Comparison of ENCODE assay signal across 8 mouse cellular contexts in the genomic region with DNA sequence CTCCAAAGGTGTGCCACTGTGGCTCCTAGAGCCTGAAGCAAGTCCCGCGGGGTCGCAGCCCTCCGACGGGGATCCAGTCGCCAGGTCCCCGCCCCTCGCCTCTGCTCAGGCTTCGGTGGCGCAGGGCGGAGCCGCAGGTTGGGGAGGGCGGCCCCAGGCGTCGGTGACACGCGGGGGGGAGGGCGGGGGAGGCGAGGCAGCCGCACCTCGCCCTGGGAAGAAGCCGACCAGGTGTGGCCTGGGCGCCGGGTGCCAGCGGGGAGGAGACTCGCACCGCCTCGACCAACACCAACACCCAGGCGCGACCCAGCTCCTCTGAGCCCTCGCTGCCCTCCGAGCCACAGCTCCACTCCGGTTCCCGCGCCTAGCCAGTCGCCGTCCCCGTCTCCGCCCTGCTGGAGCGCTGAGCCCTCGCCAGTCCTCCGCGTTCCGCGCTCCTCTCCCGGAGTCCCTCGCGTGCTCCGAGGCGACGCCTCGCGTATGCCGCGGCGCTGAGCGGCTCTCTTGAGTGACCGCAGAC. TPM values are rescaled to one million over a fixed set of nuclear protein-coding genes. Genes with fewer than 3 reads are reported as not detected.
DNase-seq lines count a peak whose midpoint lies in the region; ATAC-seq and TF ChIP-seq lines count a peak whose summit lies in the region.

A gene (plus strand): TSS at position 226 of the 520 bp plus-strand sequence.

- H3K9me3 ChIP-seq in intestine, embryonic 15.5 days: no peaks in the 10 kb centered on the region
- H3K9me3 ChIP-seq in liver, embryonic 15.5 days (replicated peaks): no peaks in the 10 kb centered on the region
- H3K9me3 ChIP-seq in neural tube, embryonic 12.5 days: no peaks in the 10 kb centered on the region

- H3K4me3 ChIP-seq in intestine, embryonic 15.5 days (replicated peaks): peak within 1 kb of the TSS; percentile 55
- H3K4me3 ChIP-seq in liver, embryonic 15.5 days (replicated peaks): peak within 1 kb of the TSS; percentile 54
- peak within 1 kb of the TSS; percentile 35 for H3K4me3 ChIP-seq in neural tube, embryonic 12.5 days

- WGBS in intestine, embryonic 15.5 days: under 1% methylated on average over 57 of the region's 58 CpGs
- WGBS in liver, embryonic 15.5 days (ENCODE audit: insufficient replicate concordance): under 1% methylated on average over 57 of the region's 58 CpGs
- WGBS in neural tube, embryonic 12.5 days: under 1% methylated on average over 58 of the region's 58 CpGs

- no peak for TF ChIP-seq POLR2A in brain, embryonic 14.5 days (IDR thresholded peaks at IDR 0.05; ENCODE audit: borderline replicate concordance, extremely low read depth, insufficient read depth, insufficient read length, poor library complexity, severe bottlenecking)

- DNase-seq in frontal cortex, postnatal 25 days (ENCODE audit: low spot score in 2 of 2): no peak
- DNase-seq in brain, embryonic 14.5 days (ENCODE audit: low read depth): peak; percentile 68
- DNase-seq in thymus, postnatal 36 days: peak; percentile 18 to 39

- peaks cover 14% of the 10 kb centered on the region for H3K4me1 ChIP-seq in intestine, embryonic 15.5 days (replicated peaks)
- H3K4me1 ChIP-seq in liver, embryonic 15.5 days (replicated peaks): peaks cover 11% of the 10 kb centered on the region; the same call in 1 of the 2 replicates
- peaks cover 20% of the 10 kb centered on the region for H3K4me1 ChIP-seq in neural tube, embryonic 12.5 days

- H3K27ac ChIP-seq in intestine, embryonic 15.5 days: peak within 1 kb of the TSS; percentile 84
- H3K27ac ChIP-seq in liver, embryonic 15.5 days (replicated peaks): peak within 1 kb of the TSS; percentile 45
- H3K27ac ChIP-seq in neural tube, embryonic 12.5 days: no peak within 1 kb of the TSS

- peak within 1 kb of the TSS; percentile 89 for H3K4me2 ChIP-seq in intestine, embryonic 15.5 days (replicated peaks)
- peak within 1 kb of the TSS; percentile 62 for H3K4me2 ChIP-seq in liver, embryonic 15.5 days
- peak within 1 kb of the TSS; percentile 75 for H3K4me2 ChIP-seq in neural tube, embryonic 12.5 days (replicated peaks)

- ATAC-seq in frontal cortex, adult (ENCODE audit: low TSS enrichment): peak; percentile 72
- ATAC-seq in granulocyte monocyte progenitor cell, adult 5-6 weeks (replicated peaks; ENCODE audit: poor library complexity, severe bottlenecking): peak; percentile 45
- peak; percentile 87 for ATAC-seq in intestine, embryonic 15.5 days
- peak; percentile 81 for ATAC-seq in liver, embryonic 15.5 days (ENCODE audit: insufficient read depth)
- peak; percentile 76 for ATAC-seq in neural tube, embryonic 12.5 days (ENCODE audit: low FRiP score, low read depth)

- H3K9ac ChIP-seq in intestine, embryonic 15.5 days: peak within 1 kb of the TSS; percentile 68
- H3K9ac ChIP-seq in liver, embryonic 15.5 days: peak within 1 kb of the TSS; percentile 39; the same call in 1 of the 2 replicates
- peak within 1 kb of the TSS; percentile 40; the same call in 1 of the 2 replicates for H3K9ac ChIP-seq in neural tube, embryonic 12.5 days

- no peaks in the 10 kb centered on the region for H3K36me3 ChIP-seq in intestine, embryonic 15.5 days
- no peaks in the 10 kb centered on the region for H3K36me3 ChIP-seq in liver, embryonic 15.5 days (replicated peaks)
- no peaks in the 10 kb centered on the region for H3K36me3 ChIP-seq in neural tube, embryonic 12.5 days

- no peak for TF ChIP-seq CTCF in brain, embryonic 14.5 days (IDR thresholded peaks at IDR 0.05; ENCODE audit: borderline replicate concordance, extremely low read depth, insufficient read depth, insufficient read length)

- H3K27me3 ChIP-seq in intestine, embryonic 15.5 days (replicated peaks): peaks cover 3% of the 10 kb centered on the region; the same call in 1 of the 2 replicates
- peaks cover 66% of the 10 kb centered on the region for H3K27me3 ChIP-seq in liver, embryonic 15.5 days
- H3K27me3 ChIP-seq in neural tube, embryonic 12.5 days (replicated peaks): peaks cover 57% of the 10 kb centered on the region

RNA-seq across cellular contexts. Expression of the gene that starts here (rescaled TPM):
- 1.6 and 2.2 TPM in 2 replicates for polyA plus RNA-seq in brain, embryonic 14.5 days (2012; rRNA removed)
- 0.95 and 3.2 TPM in 2 replicates for total RNA-seq in granulocyte monocyte progenitor cell, adult 5-6 weeks (2014; fragmentation: Nextera tagmentation)
- 0.57 and 0.95 TPM in 2 replicates for total RNA-seq in granulocyte monocyte progenitor cell, adult 5-6 weeks (2017)
- 8.6 and 9.1 TPM in 2 replicates for polyA plus RNA-seq in intestine, embryonic 15.5 days (2015; fragmentation: Nextera tagmentation; extraction: Ambion mirVana)
- polyA plus RNA-seq in liver, embryonic 15.5 days (2015; fragmentation: Nextera tagmentation; extraction: Ambion mirVana): 1.6 and 1.7 TPM in 2 replicates
- 0.61 and 0.68 TPM in 2 replicates for polyA plus RNA-seq in neural tube, embryonic 12.5 days (2016; fragmentation: Nextera tagmentation; extraction: Ambion mirVana)

Comparison
In these comparisons a context has a peak if more than half of its experiments do, and no peak if none do; other contexts are left out.
1. Peak in ATAC-seq, H3K4me3 ChIP-seq, H3K9ac ChIP-seq and H3K4me2 ChIP-seq in neural tube, embryonic 12.5 days; RNA of the gene not detected or under 1 TPM.
2. DNase-seq: peak in brain, embryonic 14.5 days (single experiment) and thymus, postnatal 36 days (2 of 2); none in frontal cortex, postnatal 25 days (0 of 2).
3. Peak in every context shown above with its lines, with median percentiles within 50 percentile points of each other: ATAC-seq, H3K4me2 ChIP-seq, H3K4me3 ChIP-seq and H3K9ac ChIP-seq.